Mouse (Mus musculus) retina, postnatal 7 days (tissue): ENCODE measurements around the gene Olfr661.

Experiments
- DNase-seq: peaks from one replicate; pipeline ENCODE4 v3.0.0-alpha.2; 2012; ENCODE audit warnings: low read depth, low spot score

Gene Olfr661

DNA sequence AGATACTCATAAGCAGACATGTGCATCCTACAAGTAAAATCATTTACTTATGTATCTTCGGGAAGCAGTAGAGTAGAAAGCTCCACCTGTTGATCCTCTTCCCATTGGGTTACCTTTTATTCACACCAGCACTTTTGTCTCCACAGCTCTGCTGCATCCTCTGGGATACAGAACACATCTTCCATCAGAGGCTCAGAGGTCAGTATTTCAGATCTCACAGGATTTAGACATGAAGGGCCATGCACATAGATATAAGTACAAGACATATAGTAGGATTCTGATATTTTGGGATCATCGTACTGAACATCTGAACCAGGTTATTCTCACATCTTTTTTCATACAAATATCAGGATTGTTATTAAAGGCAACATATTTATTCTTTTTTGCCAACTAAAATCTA is at the start of gene Olfr661:
Gene Olfr661 (plus strand): TSS at position 301 of the 400 bp plus-strand sequence.
- no peak for DNase-seq

- DNase-seq = peak; percentile 3
These were observed 39.3 kb upstream of the Olfr661 start, which contains the start of gene Olfr658 for GRCm38 (mm10) chr7:104646841-104647482. Gene Olfr658 (minus strand): TSS chr7:104647305.

- no peak for DNase-seq
These were observed 19.8 kb upstream of the Olfr661 start, which contains the start of gene Olfr659 for GRCm38 (mm10) chr7:104666453-104666852. Gene Olfr659 (plus strand): TSS chr7:104666753.
